Mouse (Mus musculus) heart, embryonic 14.5 days (tissue): ENCODE data around the gene Tle2. TPM values are rescaled to one million over a fixed set of nuclear protein-coding genes. Genes with fewer than 3 reads are reported as not detected.

ENCODE experiments used
- ATAC-seq: fragments of 200-750 bp; cut with Nextera tagmentation; 2 replicates; pipeline ENCODE4 v1.8.0; 2017; ENCODE audit warnings: low read depth, moderate TSS enrichment; ENCODE audit not compliant: insufficient number of reproducible peaks, insufficient read depth, low FRiP score
- H3K27ac ChIP-seq, 2 experiments: fragments of 200-500 bp in 1 of 2; fragments of 300-500 bp in 1 of 2; sonication (generic) in 1 of 2; replicated peaks in 1 of 2; 2 replicates each; pipeline ENCODE4 v1.5.1; 2012 to 2014; ENCODE audit warnings: low read depth in 2 of 2, low read length in 2 of 2, control low read depth in 1 of 2, mild to moderate bottlenecking in 1 of 2, mixed read lengths in 1 of 2; ENCODE audit not compliant: control insufficient read depth in 1 of 2, insufficient read depth in 1 of 2
- H3K27me3 ChIP-seq: fragments of 300-500 bp; sonication (generic); 2 replicates; pipeline ENCODE4 v1.6.1; 2014; ENCODE audit warnings: mild to moderate bottlenecking, low read length, control low read depth; ENCODE audit not compliant: control insufficient read depth, insufficient read depth
- H3K36me3 ChIP-seq: fragments of 300-500 bp; sonication (generic); 2 replicates; pipeline ENCODE4 v1.6.1; 2014; ENCODE audit warnings: mild to moderate bottlenecking, control low read depth, low read length, mixed read lengths; ENCODE audit not compliant: control insufficient read depth, insufficient read depth
- H3K4me1 ChIP-seq, 2 experiments: fragments of 200-500 bp in 1 of 2; fragments of 300-500 bp in 1 of 2; sonication (generic) in 1 of 2; 2 replicates each; pipeline ENCODE4 v1.6.1; 2012 to 2014; ENCODE audit warnings: low read length in 2 of 2, control low read depth in 1 of 2, mixed read lengths in 1 of 2; ENCODE audit not compliant: control insufficient read depth in 2 of 2, insufficient read depth in 2 of 2
- H3K4me2 ChIP-seq: fragments of 300-500 bp; sonication (generic); 2 replicates; pipeline ENCODE4 v1.6.1; 2014; ENCODE audit warnings: mild to moderate bottlenecking, low read length
- H3K4me3 ChIP-seq, 2 experiments: fragments of 200-500 bp in 1 of 2; fragments of 300-500 bp in 1 of 2; sonication (generic) in 1 of 2; 2 replicates each; pipeline ENCODE4 v1.5.1; 2012 to 2014; ENCODE audit warnings: low read length in 2 of 2, mild to moderate bottlenecking in 2 of 2, control low read depth in 1 of 2, low read depth in 1 of 2, moderate library complexity in 1 of 2; ENCODE audit not compliant: control insufficient read depth in 1 of 2, insufficient read depth in 1 of 2
- H3K9ac ChIP-seq: fragments of 300-500 bp; sonication (generic); 2 replicates; pipeline ENCODE4 v1.6.1; 2014; ENCODE audit warnings: mild to moderate bottlenecking, low read length
- H3K9me3 ChIP-seq: fragments of 300-500 bp; sonication (generic); 2 replicates; pipeline ENCODE4 v1.6.1; 2016; ENCODE audit warnings: low read length, control low read depth; ENCODE audit not compliant: control insufficient read depth
- WGBS: fragments of 180-500 bp; shearing (Covaris S2); extraction: QIAGEN DNeasy Blood & Tissue Kit; methylation state at CpG from one replicate; pipeline ENCODE4 v1.1.7; 2014; 5-methylcytosine and 5-hydroxymethylcytosine counted together
- polyA plus RNA-seq: library from polyadenylated mRNA; unstranded; fragments of >200 nt; fragmentation: Nextera tagmentation; extraction: Ambion mirVana; gene quantifications from 2 replicates; pipeline ENCODE4 v1.2.1, GENCODE M21; 2014

Tle2 gene
- polyA plus RNA-seq, 1 experiment from 2014 or later = 21.6 TPM

DNA sequence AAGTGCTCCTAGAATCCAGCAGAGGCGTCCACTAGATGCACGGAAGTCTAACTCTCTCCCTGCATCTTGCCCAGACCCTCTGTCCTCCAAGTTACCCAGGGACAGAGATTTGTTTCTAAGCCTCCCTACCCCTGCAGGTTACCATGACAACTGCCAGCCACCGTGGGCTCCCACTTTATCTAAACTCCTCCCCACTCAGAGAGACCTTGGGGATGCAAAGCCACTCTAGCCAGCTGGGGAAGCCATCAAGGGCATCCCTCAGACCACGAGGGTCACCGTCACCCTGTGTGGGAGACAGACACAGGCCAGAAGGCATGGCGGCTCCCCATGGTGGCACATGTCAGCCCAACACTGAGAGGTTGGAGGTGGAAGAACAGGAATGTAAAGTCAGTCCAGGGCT is 9.0 kb downstream of the Tle2 start:
- H3K9me3 ChIP-seq = no peaks in the 10 kb centered on the region
- H3K27me3 ChIP-seq = 0 out of 2 replicates have a peak, but pooled peaks cover 7% of the 10 kb centered on the region
- WGBS = 51% methylated on average over 6 of the region's 6 CpGs
- H3K4me3 ChIP-seq = no peak overlapping the region
- no peak overlapping the region for H3K4me2 ChIP-seq
- H3K27ac ChIP-seq = no peak overlapping the region
- ATAC-seq = no peak
- no peak overlapping the region for H3K9ac ChIP-seq
- peaks cover 64% of the 10 kb centered on the region for H3K36me3 ChIP-seq
- peaks cover 3 to 4% of the 10 kb centered on the region in 2 experiments; a peak in 1 of 4 replicates for H3K4me1 ChIP-seq

DNA sequence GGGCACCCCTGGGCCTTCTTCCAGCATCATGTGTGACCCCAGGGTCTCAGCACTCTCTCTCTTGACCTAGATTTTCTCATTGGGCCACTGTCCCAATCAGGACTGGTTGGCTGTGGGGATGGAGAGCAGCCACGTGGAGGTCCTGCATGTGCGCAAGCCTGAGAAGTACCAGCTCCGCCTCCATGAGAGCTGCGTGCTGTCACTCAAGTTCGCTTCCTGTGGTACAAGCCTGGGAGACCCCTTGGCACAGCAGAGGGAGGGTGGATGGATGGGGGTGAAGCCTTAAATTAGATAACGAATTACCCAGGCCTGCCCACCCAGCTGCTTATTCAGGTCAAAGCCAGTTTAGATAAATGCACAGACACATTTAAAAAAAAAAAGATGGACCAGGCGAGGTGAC is 14.4 kb downstream of the Tle2 start:
- H3K9me3 ChIP-seq = no peaks in the 10 kb centered on the region
- H3K27me3 ChIP-seq = no peaks in the 10 kb centered on the region
- no peak overlapping the region for H3K4me3 ChIP-seq
- WGBS = 69% methylated on average over 7 of the region's 7 CpGs
- H3K4me2 ChIP-seq = no peak overlapping the region
- no peaks in the 10 kb centered on the region for H3K4me1 ChIP-seq
- no peak for ATAC-seq
- no peak overlapping the region for H3K27ac ChIP-seq
- peaks cover 65% of the 10 kb centered on the region for H3K36me3 ChIP-seq
- H3K9ac ChIP-seq = no peak overlapping the region

DNA sequence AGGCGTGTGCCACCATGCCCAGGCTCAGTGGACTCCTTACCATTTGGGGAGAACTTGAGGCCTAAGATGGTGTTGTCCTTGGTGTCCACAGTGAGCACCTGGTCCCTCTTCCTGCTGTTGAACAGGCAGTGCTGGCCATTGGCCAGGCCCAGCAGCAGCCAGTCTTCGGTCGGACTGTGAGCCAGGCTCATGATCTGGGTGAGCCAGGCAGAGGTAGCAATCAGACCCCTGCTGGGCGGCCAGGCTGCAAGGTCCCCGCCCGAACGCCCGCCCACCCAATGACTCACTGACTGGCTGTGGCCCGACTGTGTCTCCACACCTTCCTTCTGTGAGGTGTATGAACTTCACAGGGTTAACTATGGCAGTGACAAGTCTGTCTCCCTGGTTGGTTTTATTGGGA is 17.5 kb downstream of the Tle2 start:
- Histone ChIP-seq H3K9ac (no peak overlapping the region), H3K9me3 (no peaks in the 10 kb centered on the region), H3K4me1 (peaks cover 11 to 15% of the 10 kb centered on the region in 2 experiments), H3K4me3 (no peak overlapping the region), H3K27ac (no peak overlapping the region), H3K36me3 (peaks cover 37% of the 10 kb centered on the region), H3K27me3 (peaks cover 5% of the 10 kb centered on the region; the same call in 1 of the 2 replicates), H3K4me2 (no peak overlapping the region)
- ATAC-seq = no peak
- 56% methylated on average over 9 of the region's 9 CpGs for WGBS

DNA sequence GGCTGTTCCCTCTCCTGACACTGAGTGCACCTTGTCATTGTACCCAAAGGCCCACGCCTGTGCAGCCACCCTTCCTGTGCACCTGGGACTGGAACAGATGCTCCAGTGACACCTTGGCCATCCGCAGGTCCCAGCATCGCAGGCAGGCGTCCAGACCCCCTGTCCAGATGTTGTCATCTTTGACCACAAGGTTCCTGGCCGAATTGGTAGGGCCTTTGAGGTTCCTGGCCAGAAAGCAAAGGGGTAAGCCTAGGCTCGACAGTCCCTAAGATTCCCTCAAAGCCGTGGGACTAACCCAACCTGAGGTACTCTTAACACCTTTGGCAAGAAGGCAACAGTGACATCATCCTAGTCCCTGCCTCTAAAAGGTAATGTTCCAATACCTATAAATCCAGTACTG is 18.3 kb downstream of the Tle2 start:
- ATAC-seq = no peak

DNA sequence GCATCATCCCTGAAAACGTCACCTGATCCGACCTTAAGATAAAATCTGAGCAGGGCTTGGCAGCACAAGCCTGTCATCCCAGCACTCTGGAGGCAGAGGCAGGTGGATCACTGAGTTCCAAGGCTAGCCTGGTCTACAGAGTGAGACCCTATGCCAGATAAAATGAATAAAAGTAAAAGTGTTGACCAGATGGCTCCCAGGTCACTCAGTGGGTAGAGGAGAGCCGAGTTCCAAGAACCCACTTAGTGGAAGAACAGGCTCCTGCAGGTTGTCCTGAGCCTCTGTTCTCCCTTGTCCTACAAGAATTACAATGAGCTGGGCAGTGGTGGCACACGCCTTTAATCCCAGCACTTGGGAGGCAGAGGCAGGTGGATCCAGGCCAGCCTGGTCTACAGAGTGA is 18.9 kb downstream of the Tle2 start:
- H3K36me3 ChIP-seq = peaks cover 24% of the 10 kb centered on the region
- peaks cover 18 to 28% of the 10 kb centered on the region in 2 experiments for H3K4me1 ChIP-seq
- WGBS = 65% methylated on average over 4 of the region's 4 CpGs
- no peak overlapping the region for H3K27ac ChIP-seq
- H3K4me2 ChIP-seq = no peak overlapping the region
- no peak overlapping the region for H3K9ac ChIP-seq
- no peak for ATAC-seq
- peaks cover 5% of the 10 kb centered on the region; the same call in 1 of the 2 replicates for H3K27me3 ChIP-seq
- H3K4me3 ChIP-seq = no peak overlapping the region
- H3K9me3 ChIP-seq = no peaks in the 10 kb centered on the region

More for the DNA sequence above, 18.3 kb downstream of the Tle2 start:
- no peak overlapping the region for H3K4me3 ChIP-seq
- H3K9ac ChIP-seq = no peak overlapping the region
- H3K36me3 ChIP-seq = peaks cover 30% of the 10 kb centered on the region
- 81% methylated on average over 7 of the region's 7 CpGs for WGBS
- peaks cover 5% of the 10 kb centered on the region; the same call in 1 of the 2 replicates for H3K27me3 ChIP-seq
- peaks cover 16 to 23% of the 10 kb centered on the region in 2 experiments for H3K4me1 ChIP-seq
- H3K9me3 ChIP-seq = no peaks in the 10 kb centered on the region
- no peak overlapping the region for H3K27ac ChIP-seq
- no peak overlapping the region for H3K4me2 ChIP-seq

DNA sequence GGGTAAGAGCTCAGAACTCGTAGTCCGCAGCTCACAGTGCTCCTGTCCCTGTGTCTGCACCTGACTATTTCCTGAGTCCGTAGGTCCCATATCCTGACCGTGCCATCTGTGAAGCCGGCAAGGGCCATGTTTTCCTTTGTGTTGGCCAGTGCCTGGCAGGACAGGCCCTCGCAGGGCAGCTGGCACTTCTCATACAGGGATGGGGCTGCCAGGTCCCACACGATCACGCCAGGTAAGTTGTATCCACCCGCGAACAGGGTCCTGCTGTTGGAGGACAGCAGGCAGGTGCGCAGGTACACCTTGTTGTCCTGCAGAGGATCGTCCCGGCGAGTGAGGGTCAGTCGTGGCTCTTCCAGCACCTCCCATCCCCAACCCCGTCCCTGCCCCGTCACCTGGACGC is 19.6 kb downstream of the Tle2 start:
- no peak for ATAC-seq
- Histone ChIP-seq H3K27ac (no peak overlapping the region), H3K4me2 (no peak overlapping the region), H3K4me3 (no peak overlapping the region), H3K27me3 (peaks cover 5% of the 10 kb centered on the region; the same call in 1 of the 2 replicates), H3K9ac (no peak overlapping the region), H3K4me1 (peaks cover 18 to 28% of the 10 kb centered on the region in 2 experiments), H3K9me3 (no peaks in the 10 kb centered on the region), H3K36me3 (peaks cover 17% of the 10 kb centered on the region)
- 72% methylated on average over 18 of the region's 18 CpGs for WGBS

DNA sequence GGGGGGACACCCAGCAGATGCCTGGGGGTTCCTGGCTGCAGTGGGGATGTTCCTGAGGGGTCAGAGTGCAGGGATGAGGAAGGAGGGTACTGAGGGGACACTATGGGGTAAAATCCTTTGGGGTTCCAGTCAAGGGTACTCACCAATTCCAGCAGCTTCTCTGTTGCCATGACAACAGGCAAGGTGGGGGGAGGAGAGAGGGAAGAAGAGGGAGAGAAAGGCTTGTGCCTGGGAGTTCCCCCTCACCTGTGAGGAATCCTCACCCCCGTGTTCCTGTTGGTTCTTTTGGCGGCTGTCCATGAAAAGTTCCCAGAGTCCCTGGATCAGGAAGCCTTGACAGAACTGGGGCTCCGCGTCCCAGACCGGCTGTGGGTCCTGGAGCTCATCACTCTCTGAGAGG is 21.2 kb downstream of the Tle2 start:
- H3K4me2 ChIP-seq = no peak overlapping the region
- peaks cover 5% of the 10 kb centered on the region; the same call in 1 of the 2 replicates for H3K27me3 ChIP-seq
- H3K9ac ChIP-seq = peak overlapping the region; percentile 11; the same call in 1 of the 2 replicates
- no peaks in the 10 kb centered on the region for H3K9me3 ChIP-seq
- 0 out of 2 replicates have a peak, but pooled peaks cover 4% of the 10 kb centered on the region for H3K36me3 ChIP-seq
- H3K4me3 ChIP-seq = no peak overlapping the region
- no peak for ATAC-seq
- WGBS = 34% methylated on average over 5 of the region's 5 CpGs
- H3K4me1 ChIP-seq = peaks cover 25 to 37% of the 10 kb centered on the region in 2 experiments
- H3K27ac ChIP-seq = no peak overlapping the region

DNA sequence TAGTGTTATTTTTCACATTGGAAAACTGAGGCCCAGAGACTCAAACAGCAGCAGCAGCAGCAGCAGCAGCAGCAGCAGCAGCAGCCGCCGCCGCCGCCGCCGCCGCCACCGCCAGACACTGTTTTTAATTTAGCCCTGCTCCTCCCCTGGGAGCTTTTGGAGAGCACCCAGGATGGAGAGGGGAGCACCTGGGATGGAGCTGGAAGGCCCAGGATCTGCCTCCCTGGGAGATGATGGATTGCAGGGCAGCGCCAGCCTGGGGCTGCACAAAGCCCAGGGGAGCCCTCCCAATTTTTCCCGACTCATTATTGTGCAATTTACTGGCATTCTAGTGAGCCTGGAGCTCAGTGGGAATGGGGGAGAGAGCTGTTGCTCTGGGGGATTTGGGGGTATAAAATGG is 22.2 kb downstream of the Tle2 start:
- 7% methylated on average over 10 of the region's 10 CpGs for WGBS
- Histone ChIP-seq H3K4me1 (peaks cover 33 to 44% of the 10 kb centered on the region in 2 experiments), H3K27me3 (peaks cover 5% of the 10 kb centered on the region; the same call in 1 of the 2 replicates), H3K4me2 (peak overlapping the region; percentile 66), H3K27ac (peak overlapping the region; percentile 21 to 72; a peak in 3 of 4 replicates), H3K36me3 (no peaks in the 10 kb centered on the region), H3K4me3 (peak overlapping the region; percentile 26 to 30), H3K9me3 (no peaks in the 10 kb centered on the region), H3K9ac (peak overlapping the region; percentile 63)
- no peak for ATAC-seq
